Mouse (Mus musculus) kidney, postnatal 10 days (tissue): Measurements from ENCODE around the gene Atp5mpl.
"Not testable (repeated sequence)": the region's sequence is repeated elsewhere in the genome, so short reads cannot be mapped to it uniquely, and the experiment has no call there.

Source experiments
- DNase-seq: peaks from one replicate; pipeline ENCODE4 v3.0.0; 2021; ENCODE audit warnings: mixed read lengths

Gene Atp5mpl

DNA sequence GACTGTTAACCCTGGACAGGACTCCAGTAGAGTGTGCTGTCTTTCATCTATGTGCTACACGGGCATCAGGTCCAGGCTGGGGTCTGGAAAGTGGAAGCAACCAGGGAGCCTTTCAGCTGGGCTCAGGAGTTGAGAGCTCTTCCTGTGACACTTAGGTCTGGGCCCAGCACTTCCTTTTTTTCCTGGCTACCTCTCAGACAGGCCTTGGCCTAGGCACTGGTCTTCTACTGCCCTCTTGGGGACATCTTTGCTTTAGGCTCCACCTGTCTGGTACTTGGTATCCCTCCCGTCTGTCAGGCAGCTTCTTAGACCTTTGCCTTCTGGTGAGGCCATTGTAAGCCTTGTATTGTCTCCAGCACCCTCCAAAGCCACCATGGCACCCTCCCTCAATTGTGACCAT, 20.1 kb downstream of the Atp5mpl start:
- DNase-seq, result peak; percentile 81

DNA sequence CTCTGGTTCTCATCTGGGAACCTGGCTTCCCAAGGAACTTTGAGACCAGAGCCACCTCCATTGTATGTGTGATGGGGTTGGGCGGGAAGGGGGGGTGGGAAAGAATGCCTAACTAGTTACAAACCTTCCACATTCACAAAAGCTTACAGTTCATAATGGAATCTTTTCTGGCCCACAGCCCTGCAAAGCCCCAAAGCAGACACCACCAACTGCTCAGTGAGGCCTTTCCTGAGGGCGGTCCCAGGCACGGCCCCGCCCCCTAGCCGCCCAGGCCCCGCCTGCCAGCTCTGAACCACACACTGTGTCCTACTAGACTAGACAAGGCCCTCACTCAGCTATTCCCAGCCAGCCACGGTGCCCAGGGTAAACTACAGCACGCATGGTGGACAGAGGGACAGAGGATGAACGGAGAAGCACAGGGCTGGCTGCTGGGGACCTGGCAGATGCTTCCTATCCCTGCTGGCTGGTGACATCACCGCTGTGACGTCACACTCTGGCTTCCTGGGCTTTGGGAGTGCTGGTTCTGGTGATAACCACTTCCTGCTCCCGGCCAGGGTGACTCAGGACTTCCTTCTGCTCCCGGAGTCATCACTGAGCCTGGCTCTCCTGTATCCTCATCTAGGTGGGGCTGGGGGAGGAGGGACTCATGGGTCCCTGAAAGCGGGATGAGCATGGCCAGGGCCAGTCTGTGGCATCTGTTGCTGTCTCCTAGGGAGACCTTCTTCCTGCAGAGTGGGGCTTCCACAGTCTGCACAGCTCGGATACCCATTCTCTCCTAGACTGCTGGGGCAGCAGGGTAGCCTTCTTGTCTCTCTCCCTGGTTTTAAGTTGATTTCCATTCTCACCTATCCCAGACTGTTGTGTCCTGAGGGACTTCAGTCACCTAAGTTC, 20.8 kb downstream of the Atp5mpl start:
- not testable (repeated sequence) for DNase-seq

DNA sequence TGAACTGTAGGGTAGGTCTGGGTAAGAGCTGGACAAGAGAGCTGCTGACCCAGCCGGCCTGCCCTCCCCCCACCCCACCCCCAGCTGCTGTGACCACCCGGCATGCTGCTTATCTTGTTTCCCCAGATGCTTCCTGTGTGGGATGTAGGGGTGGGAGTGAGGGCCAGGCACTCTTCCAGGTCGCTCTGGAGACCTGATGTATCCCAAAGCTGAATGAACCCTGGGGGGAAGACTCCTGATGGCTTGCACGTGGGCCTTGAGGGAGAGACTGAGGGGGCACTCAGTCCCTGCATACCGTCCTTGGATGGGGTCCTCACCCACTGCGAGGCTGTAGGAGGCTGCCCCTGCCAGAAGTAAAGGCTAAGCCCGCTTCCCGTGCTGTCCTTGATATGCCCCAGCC, 21.7 kb downstream of the Atp5mpl start:
- DNase-seq, result peak; percentile 79

DNA sequence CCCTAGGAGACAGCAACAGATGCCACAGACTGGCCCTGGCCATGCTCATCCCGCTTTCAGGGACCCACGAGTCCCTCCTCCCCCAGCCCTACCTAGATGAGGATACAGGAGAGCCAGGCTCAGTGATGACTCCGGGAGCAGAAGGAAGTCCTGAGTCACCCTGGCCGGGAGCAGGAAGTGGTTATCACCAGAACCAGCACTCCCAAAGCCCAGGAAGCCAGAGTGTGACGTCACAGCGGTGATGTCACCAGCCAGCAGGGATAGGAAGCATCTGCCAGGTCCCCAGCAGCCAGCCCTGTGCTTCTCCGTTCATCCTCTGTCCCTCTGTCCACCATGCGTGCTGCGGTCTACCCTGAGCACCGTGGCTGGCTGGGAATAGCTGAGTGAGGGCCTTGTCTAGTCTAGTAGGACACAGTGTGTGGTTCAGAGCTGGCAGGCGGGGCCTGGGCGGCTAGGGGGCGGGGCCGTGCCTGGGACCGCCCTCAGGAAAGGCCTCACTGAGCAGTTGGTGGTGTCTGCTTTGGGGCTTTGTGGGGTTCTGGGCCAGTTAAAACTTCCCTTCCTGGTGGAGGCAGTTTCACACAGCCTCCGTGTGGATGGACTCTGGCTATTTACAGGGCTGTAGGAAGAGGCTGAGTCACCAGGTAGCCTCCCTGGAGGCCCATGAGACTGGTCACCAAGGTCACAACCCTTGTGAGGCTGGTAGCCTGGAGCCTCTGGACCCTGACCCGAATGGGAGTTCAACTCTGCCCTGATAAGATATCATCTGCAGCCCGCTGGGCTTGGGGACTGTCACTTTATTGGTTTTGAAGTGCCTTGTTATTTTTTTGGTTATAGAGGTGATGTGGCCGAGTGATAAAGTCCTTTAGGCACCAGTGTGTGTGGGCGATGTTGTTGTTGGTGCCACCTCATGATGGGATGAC, 22.5 kb downstream of the Atp5mpl start:
- not testable (repeated sequence) for DNase-seq

DNA sequence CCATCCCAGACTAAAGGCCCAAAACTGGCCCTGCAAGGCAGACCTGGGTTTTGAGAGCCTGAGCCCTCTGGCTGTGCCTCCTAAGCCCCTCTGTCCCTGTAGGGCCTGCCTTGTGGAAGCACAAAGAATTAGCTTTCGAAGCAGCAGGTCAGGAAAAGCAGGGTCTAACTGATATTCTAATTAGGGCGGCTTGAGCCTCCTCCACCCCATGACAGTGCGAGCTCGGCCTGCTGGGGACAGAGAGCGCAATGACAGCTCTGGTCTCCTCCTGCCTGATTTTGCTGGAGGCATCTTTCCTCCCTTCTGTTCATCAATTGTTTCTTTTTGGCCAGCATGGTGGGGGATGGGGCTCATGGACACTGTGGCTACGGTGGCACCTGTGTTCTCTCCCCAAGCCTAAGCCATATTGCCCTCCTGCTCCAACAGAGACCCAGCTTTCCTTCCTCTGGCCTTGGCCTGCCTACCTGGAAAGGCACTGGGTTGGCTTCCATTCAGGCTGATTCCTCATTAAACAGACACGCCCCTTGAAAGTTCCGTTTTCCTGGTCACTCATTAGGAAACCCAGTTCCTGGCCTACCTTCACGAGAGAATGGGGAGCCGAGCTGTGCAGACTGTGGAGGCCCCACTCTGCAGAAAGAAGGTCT, 23.2 kb downstream of the Atp5mpl start:
- DNase-seq, result no peak

DNA sequence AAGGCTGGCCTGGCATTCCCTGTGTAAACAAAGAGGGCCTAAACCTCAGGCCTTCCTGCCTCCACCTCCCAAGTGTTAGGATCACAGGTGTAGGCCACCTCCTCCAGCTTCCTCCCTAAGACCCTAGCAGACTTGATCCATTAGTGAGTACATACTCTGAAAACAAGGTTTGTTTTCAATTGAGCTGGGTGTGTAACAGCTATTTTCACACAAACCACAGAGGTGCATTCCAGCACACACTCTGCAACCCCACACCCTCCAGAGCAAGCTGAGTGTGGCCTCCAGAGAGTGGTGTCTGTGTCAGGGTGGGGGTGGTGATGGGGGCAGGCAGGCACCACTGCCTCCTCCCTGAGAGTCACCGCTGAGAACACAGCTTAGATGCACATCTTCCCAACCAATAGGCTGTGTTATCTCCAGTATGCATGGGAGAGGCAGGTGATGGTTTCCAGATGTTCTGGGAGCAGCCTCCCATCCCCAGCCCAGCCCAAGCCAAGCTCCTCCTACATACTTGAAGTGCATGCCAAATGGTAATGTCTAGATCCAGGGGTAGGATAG, 28.1 kb downstream of the Atp5mpl start:
- DNase-seq, result no peak

DNA sequence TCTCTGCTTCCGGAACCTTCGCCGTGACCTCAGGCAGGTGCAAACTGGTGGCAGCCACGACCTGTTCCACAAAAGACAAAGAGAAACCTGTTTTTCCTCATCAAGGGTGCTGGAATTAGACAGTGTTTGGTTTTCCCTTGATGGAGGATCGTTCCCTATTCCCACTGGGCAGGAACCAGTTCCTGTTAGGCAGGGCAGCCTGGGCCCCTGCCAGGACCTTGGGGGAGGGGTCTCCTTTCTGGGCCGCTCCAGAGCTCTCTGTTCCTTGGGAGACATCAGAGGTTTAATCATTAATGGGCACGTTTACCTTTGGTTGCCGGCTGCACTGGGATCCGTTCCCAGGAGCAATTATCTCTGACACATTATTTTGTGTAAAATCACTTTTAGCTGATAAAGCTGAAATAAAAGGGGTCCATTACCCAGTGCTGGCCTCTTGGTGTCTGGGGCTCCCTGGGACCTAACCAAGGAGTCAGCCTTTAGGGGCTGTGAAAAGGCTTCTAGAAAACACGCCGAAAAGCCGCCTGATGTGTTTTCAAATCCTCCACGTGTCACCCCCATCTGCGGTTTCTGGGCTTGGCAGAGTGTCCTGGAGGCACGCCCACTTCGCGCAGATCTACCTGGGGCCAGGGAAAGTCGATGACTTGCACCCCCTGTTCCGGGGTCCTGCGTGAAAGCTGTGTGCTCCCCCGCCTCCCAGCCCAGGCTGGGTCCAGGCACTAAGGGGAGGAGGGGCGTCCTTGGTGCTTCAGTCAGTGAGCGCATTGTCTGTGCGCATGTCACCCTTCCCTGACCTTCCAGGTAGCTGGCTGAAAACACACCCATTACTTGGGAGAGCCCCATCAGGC, 29.8 kb downstream of the Atp5mpl start:
- peak; percentile 94 for DNase-seq

DNA sequence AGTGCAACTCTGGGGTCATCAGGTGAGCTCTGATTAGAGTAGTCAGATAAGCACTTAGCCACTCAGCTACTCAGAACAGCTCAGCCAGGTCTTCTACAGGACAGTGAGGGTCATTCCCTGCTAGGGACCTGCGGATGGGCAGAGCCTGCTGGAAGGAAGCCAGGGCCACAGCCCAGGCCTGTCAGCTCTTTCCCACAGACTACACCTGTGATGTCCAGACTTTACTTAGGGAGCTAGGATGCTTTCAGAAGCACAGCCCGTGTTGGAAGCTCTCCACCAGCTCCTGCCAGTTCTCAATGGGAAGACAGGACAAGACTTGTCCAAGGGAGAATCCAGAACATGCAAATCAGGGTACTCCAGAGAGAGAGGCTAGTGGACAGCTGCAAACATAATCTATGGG, 32.8 kb downstream of the Atp5mpl start:
- DNase-seq, result no peak

DNA sequence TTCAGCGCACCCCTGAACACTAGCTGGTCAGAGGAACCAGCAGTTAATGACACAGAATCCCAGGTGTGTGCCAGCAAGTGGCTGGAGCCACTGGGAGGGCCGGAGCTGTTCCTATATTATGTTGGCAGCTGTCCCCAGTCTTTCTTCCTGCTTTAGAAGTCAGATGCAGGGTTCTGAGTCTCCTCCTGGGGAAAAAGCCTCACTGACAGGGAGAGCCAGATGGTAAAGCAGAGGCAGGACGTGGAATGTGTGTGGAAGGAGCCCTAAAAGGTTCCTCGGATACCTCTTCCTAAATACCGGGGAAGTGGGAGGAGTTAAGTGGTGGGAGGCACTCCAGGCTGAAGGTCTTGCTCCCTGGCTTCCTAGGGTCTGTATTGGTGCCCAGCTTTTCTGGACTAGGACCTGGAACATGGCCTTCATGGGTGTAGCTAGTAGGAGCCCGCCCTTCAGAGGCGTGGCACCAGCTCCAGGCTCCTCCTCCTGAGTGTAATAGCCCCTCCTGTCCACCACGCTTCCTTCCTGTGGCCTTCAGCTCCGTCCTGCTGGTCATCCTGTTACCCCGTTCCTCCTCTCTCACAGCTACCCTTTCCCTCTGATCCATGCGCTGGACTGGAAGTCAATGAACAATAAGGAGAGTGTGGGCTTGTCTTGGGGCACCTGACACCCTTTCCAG, 33.6 kb downstream of the Atp5mpl start:
- DNase-seq, result peak; percentile 70

DNA sequence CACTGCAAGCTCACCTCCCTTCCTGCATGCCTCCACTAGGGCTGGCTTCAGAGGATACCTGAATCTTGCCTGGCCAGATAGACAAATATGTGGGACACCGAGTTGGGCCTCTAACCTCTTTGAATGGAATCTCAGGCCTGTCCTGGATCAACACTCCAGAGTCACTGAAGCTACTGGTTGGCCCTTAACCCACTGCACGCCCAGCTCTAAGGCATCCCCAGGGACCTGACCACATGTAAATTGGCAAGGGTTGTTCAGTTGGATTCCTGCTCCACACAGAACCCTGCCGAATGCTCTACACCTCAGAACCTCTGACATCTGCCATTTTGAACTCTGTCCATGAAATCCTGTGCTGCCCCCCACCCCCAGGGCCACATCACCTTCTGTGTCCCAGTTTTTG, 34.3 kb downstream of the Atp5mpl start:
- no peak for DNase-seq

DNA sequence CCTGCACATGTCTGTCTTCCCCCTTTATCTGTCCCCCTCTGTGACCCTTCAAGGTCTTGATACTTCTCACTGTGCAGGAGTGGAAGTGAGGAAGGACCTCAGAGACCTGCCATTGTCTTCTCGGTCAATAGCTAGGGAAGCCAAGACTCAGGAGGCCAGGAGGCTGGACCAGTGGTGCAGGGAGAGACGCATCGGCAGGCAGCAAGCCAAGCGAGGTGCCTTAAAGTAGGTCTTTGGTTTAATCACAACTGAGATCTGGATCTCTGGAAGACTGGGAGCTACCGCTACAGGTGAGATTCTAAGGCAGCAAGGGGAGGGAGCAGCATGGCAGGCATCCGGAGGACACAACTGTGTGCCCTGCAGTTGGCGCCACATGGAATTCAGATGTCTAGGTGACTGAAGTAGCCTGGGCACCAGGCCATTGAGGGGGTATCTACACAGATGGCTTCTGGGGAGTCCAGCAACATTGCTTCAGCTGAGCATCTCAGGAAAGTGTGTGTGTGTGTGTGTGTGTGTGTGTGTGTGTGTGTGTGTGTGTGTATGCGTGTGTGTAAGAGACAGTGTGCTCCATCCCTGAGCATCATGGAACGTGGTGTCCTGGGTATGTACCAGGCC, 35.3 kb downstream of the Atp5mpl start:
- no peak for DNase-seq

DNA sequence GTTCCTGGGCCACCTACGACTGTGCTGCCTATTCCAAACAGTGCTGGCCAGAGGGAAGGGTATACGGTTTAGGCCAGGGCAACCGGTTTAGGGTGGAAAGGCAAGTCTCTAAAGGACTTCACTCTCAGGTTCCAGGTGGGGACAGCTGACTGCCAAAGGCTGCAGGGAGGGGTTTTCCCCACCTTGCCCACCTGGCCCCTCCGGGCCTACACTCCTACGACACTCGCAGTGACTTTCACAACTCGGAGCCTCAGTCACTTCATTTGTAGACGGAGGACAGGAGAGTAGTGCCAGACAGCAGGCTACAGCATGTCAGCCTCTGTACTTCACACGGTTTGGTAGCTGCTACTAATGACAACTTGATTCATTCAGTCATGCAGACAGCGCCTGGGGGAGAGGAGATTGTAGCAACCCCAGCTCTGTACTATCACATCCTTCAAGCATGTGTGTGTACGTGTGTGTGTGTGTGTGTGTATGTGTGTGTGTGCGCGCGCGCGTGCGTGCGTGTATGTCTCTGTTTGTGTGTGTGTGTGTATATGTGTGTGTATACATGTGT, 38.3 kb downstream of the Atp5mpl start:
- DNase-seq, result no peak

DNA sequence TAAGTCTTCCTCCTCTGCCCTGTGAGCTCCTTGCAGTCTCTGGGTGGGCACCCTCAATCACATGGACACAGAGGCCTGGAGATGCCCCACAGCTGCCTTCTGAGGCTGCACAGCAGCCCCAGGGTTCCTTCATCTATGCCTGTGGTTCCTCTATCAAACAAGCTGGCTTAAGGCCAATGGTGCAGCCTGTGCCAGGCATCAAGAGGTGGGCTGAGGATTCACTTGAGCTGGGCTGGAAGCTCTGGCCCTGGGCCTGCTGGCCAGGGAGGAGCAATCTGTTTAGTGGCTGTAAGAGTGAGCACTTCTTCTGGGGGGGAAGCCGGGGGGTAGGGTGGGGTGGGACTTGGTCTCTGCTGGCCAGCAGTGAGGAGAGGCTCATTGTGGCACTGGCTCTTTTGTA, 39.4 kb downstream of the Atp5mpl start:
- no peak for DNase-seq

DNA sequence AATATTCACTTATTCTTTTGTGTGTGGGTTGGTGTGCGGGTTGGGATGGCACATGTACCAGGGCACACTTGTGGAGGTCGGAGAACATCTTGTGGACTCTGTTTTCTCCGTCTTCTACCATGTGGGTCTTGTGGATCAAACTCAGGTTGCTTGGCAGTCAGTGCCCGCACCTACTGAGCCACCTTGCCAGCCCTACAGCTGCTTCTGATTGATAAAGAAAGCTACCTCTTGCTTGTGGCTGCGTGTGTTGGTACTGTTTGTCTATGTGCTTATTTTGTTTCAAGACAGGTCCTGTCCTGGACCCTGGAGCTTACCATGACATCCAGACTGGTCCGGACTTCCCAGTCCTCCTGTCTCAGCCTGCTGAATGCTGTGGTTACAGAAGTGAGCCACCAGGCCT, 43.7 kb downstream of the Atp5mpl start:
- DNase-seq, result no peak

DNA sequence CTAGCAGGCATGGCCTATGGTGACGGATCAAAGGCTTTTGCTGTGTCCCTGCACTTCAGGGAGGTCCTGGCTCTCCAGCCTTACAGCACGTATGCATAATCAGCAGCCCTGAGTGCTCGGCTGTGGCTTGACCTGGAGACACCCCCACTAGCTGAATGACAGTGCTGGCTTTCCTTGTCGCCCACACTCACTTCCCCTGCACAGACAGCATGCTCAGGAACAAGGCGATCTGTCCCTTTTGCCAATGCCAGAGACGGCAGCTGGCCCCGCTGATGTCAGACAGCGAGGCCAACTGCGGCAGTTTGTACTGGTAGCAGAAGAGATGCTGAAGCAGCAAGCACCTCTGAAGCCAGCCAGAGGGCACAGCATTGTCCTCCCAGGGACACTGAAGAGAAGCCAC, 46.7 kb downstream of the Atp5mpl start:
- DNase-seq, result no peak

DNA sequence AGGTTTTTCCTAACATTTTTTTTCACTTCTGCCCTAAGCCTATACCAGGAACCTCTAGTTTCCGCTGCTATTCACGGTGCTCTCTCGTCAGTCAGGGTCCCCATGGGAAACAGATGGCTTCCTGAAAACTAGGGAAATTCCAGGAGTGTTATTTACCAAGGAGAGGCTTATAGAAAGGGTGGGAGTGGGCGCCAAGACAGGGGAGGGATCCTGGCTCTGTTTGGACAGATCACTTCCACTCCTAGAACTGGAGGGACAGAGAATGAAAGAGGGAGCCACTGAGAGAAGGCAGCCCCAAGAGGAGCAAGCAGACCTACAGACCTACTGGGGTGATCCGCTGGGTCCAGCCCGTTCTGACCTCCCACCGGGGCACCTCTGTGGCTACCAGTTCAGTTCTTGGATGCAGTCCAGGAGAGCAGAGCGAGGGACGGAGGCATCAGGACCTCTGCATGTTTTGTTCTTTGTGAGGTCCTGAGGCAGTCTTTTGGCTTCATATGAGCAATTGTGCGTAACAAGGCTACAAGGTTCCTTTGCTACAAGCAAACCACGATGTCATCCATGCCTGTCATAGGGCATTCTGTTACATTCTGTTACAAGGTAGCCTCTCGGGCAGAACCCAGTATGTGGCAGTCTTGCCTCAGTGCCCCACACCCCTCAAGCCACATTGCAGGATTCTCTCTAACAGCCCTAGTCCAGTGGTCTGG, 50.1 kb downstream of the Atp5mpl start:
- DNase-seq, result peak; percentile 64

DNA sequence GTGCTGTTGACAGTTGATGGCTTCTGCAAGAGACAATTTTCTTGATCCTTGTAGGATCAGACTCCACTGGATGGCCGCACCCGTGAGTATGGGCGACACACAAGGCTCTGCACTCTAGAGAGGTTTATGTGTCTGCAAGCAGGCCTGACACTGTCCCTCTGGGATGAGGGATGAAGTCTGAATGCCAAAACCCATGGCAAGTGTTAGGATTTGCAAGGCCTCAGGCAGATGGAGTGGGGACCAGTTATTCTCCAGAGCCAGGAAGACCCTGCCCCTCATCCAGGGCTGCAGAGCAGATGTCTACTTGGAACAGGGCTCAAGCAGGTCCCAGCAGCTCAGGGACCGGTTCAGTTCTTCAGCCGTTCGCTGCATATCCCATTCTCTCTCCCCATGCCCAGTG, 51.0 kb downstream of the Atp5mpl start:
- no peak for DNase-seq

DNA sequence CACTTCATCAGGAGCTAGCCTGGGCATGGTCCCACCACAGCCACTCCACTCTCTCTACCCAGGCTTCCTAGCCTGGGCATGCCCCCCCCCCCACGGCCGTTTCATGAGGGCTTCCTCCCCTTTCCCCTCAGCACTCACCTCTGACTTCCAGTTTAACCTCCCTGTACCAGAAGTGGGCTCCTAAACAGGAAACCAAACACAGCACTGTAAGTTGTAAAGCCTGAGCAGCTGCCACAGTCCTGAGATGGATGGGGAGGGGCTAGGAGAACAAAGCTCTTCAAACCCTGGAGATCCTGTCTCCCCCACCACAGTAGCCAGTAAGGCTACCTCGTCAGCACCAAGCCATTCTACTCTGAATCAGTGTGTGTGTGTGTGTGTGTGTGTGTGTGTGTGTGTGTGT, 52.7 kb downstream of the Atp5mpl start:
- no peak for DNase-seq

DNA sequence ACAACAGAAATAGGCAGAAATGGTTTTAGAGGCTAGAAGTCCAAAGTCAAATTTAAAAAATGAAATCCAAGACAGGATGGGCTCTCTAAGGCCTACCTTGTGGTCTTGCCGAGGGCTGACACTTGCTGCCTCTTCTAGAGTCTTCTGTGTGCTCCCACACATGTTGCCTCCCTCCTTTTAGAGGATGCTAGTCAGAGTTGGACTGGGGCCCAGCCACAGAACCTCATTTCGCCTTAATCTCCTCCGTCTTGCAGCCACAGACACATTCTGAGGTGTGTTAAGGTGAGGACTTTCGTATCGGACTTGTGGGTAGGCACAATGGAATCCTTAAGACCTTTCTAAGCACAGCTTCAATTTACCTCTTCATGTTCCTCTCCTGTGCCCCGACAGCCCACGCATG, 54.0 kb downstream of the Atp5mpl start:
- no peak for DNase-seq

DNA sequence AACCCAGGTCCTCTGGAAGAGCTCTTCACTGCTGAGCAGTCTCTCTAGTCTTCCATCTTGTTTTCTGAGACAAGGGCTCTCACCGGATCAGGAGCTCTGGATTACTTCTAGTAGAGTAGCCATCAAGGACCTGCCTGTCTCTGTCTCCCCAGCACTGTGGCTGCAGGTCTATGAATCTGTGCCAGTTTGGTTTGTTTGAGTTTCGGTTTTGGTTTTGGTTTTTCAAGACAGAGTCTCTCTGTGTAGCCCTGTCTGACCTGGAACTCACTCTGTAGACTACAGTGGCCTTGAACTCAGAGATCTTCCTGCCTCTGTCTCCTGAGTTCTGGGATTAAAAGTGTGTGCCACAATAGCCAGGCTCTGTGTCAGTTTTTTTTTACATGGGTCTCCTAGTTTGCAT, 55.0 kb downstream of the Atp5mpl start:
- DNase-seq, result no peak
